Mouse (Mus musculus) forebrain, embryonic 12.5 days (tissue): ENCODE data around the gene Uhrf2. TPM values are rescaled to one million over a fixed set of nuclear protein-coding genes. Genes with fewer than 3 reads are reported as not detected.

ENCODE experiments used
- ATAC-seq: fragments of 200-750 bp; cut with Nextera tagmentation; 2 replicates; pipeline ENCODE4 v1.8.0; 2017; ENCODE audit warnings: moderate TSS enrichment; ENCODE audit not compliant: low FRiP score
- H3K27ac ChIP-seq: fragments of 300-500 bp; sonication (generic); 2 replicates; pipeline ENCODE4 v1.5.1; 2016; ENCODE audit warnings: mild to moderate bottlenecking
- H3K27me3 ChIP-seq: fragments of 300-500 bp; sonication (generic); 2 replicates; pipeline ENCODE4 v1.6.1; 2016; ENCODE audit warnings: mild to moderate bottlenecking
- H3K36me3 ChIP-seq: fragments of 300-500 bp; sonication (generic); replicated peaks from 2 replicates; pipeline ENCODE4 v1.6.1; 2016; ENCODE audit warnings: mild to moderate bottlenecking
- H3K4me1 ChIP-seq: fragments of 300-500 bp; sonication (generic); 2 replicates; pipeline ENCODE4 v1.6.1; 2016
- H3K4me2 ChIP-seq: fragments of 300-500 bp; sonication (generic); 2 replicates; pipeline ENCODE4 v1.6.1; 2016; ENCODE audit warnings: mild to moderate bottlenecking, moderate library complexity
- H3K4me3 ChIP-seq: fragments of 300-500 bp; sonication (generic); replicated peaks from 2 replicates; pipeline ENCODE4 v1.5.1; 2016; ENCODE audit warnings: mild to moderate bottlenecking
- H3K9ac ChIP-seq: fragments of 300-500 bp; sonication (generic); 2 replicates; pipeline ENCODE4 v1.6.1; 2016; ENCODE audit warnings: mild to moderate bottlenecking
- H3K9me3 ChIP-seq: fragments of 300-500 bp; sonication (generic); 2 replicates; pipeline ENCODE4 v1.6.1; 2016
- WGBS: fragments of 180-500 bp; shearing (Covaris S2); methylation state at CpG from one replicate; pipeline ENCODE4 v1.1.7; 2016; 5-methylcytosine and 5-hydroxymethylcytosine counted together
- polyA plus RNA-seq: library from polyadenylated mRNA; unstranded; fragments of >200 nt; fragmentation: Nextera tagmentation; extraction: Ambion mirVana; gene quantifications from 2 replicates; pipeline ENCODE4 v1.2.1, GENCODE M21; 2016

Uhrf2 gene
- polyA plus RNA-seq, 1 experiment from 2014 or later, result 94.6 TPM

DNA sequence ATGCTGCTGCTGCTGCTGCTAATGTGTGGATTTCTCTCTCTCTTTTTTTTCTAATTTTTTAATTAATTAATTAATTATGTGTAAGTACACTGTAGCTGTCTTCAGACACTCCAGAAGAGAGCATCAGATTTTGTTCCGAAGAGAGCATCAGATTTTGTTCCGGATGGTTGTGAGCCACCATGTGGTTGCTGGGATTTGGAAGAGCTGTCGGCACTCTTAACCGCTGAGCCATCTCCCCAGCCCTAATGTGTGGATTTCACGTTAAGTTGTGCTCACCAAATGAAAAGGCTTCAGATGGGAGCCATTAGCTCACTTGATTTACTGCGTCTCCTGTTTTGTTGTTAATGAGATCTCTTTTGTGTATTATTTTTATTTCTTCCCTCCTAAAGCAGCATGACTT lies 59.9 kb downstream of the Uhrf2 start:
- 82% methylated on average over 6 of the region's 6 CpGs for WGBS
- H3K4me2 ChIP-seq, result no peak overlapping the region
- no peaks in the 10 kb centered on the region for H3K9me3 ChIP-seq
- no peak for ATAC-seq
- H3K27me3 ChIP-seq, result no peaks in the 10 kb centered on the region
- H3K36me3 ChIP-seq, result peaks cover 88% of the 10 kb centered on the region
- no peak overlapping the region for H3K4me3 ChIP-seq
- H3K9ac ChIP-seq, result no peak overlapping the region
- H3K27ac ChIP-seq, result no peak overlapping the region
- no peaks in the 10 kb centered on the region for H3K4me1 ChIP-seq

DNA sequence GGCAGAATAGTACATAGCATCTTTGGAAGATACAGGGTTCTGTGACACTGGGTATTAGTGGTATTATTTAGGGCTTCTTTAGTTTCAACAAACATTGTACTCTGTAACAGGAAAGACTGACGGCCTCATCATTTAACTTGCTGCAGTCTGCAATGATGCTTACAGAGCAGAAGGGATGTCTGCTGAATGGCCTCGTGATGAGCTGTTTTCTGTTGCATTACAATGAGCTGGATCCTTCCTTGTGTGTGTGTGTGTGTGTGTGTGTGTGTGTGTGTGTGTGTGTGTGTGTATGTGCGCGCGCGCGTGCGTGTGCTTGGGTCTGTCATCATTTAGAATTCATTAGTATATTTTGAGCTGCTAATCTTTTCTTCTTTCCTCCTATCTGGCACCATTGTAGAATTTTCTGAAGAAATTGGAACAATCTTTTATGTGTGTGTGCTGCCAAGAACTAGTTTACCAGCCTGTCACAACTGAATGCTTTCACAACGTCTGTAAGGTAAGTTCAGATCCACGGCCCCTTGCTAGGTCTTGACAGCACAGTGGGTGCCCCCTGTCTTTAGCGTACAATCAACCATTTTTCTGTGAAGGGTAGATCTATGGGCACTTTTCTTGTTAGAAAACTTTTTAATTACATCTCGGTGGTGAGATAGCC lies 61.5 kb downstream of the Uhrf2 start:
- peaks cover 5% of the 10 kb centered on the region for H3K4me1 ChIP-seq
- no peak for ATAC-seq
- H3K9me3 ChIP-seq, result no peaks in the 10 kb centered on the region
- WGBS, result 91% methylated on average over 12 of the region's 12 CpGs
- H3K9ac ChIP-seq, result no peak overlapping the region
- no peak overlapping the region for H3K4me2 ChIP-seq
- no peaks in the 10 kb centered on the region for H3K27me3 ChIP-seq
- no peak overlapping the region for H3K27ac ChIP-seq
- peaks cover 89% of the 10 kb centered on the region for H3K36me3 ChIP-seq
- no peak overlapping the region for H3K4me3 ChIP-seq

DNA sequence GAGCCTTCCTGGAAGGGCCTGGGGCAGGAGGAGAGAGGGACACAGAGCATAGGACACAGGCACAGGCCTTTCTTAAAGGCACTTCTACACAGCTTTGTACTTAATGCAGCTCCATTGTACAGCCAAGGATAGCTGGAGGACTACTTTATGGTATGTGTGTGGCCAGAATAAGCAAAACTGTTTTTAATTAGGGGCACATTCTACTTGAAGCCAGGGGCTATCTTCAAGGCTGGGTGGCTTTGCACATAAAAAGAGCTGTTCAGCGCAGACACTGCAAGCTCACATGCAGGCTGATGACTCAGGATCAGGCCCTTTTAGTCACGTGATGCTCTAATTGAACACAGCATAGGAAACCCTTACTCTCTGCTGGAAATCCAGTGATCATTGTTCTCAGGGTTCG lies 65.9 kb downstream of the Uhrf2 start:
- Histone ChIP-seq H3K27ac (peak overlapping the region; percentile 51; the same call in 1 of the 2 replicates), H3K9me3 (peaks cover 5% of the 10 kb centered on the region; the same call in 1 of the 2 replicates), H3K4me1 (peaks cover 9% of the 10 kb centered on the region), H3K9ac (no peak overlapping the region), H3K4me2 (no peak overlapping the region), H3K27me3 (no peaks in the 10 kb centered on the region), H3K36me3 (peaks cover 95% of the 10 kb centered on the region), H3K4me3 (no peak overlapping the region)
- 24% methylated on average over 3 of the region's 3 CpGs for WGBS
- ATAC-seq, result peak; percentile 80

DNA sequence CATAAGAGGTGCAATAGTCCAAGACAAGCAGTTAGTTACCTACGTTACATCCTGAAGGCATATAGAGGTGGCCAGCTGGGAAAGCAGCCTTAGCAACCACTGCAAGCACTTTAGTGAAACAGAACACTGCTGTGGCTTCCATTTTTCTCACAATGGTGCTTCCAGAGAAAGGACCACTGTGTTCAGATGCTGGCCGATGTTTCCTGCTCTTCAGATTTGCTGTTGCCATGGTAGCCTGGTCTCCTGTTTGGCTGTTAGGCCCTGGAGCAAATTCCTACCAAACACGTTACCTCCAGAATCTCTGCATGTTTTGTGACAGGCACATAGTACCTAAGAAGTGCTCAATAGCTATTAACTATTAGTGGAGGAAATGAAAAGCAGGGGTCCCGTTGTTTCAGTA lies 66.7 kb downstream of the Uhrf2 start:
- Histone ChIP-seq H3K4me2 (no peak overlapping the region), H3K9ac (no peak overlapping the region), H3K4me3 (no peak overlapping the region), H3K27me3 (no peaks in the 10 kb centered on the region), H3K36me3 (peaks cover 87% of the 10 kb centered on the region), H3K9me3 (peaks cover 5% of the 10 kb centered on the region; the same call in 1 of the 2 replicates), H3K4me1 (peaks cover 9% of the 10 kb centered on the region), H3K27ac (peak overlapping the region; percentile 53; the same call in 1 of the 2 replicates)
- ATAC-seq, result peak; percentile 37; the same call in 1 of the 2 replicates
- WGBS, result 48% methylated on average over 4 of the region's 4 CpGs

DNA sequence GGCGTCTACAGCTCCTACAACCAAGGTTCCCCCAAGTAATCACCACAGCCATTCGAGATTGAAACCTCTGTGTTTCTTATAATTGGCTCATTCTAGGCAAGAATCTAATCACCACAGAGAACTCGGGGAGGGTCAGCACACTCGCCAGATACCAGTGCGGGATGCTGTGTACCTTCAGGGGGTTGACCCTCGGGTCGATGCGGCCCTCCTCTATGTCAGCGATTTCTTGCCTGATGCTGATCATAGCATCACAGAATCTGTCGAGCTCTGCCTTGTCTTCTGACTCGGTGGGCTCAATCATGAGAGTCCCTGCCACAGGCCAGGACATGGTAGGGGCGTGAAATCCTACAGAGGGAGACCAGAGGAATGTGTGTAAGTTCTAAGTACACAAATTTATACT lies 70.3 kb downstream of the Uhrf2 start:
- H3K9ac ChIP-seq, result no peak overlapping the region
- 96% methylated on average over 12 of the region's 12 CpGs for WGBS
- H3K4me1 ChIP-seq, result peaks cover 9% of the 10 kb centered on the region
- H3K36me3 ChIP-seq, result peaks cover 67% of the 10 kb centered on the region
- H3K9me3 ChIP-seq, result peaks cover 5% of the 10 kb centered on the region; the same call in 1 of the 2 replicates
- H3K27me3 ChIP-seq, result no peaks in the 10 kb centered on the region
- H3K4me3 ChIP-seq, result no peak overlapping the region
- H3K4me2 ChIP-seq, result no peak overlapping the region
- no peak for ATAC-seq
- H3K27ac ChIP-seq, result no peak overlapping the region

DNA sequence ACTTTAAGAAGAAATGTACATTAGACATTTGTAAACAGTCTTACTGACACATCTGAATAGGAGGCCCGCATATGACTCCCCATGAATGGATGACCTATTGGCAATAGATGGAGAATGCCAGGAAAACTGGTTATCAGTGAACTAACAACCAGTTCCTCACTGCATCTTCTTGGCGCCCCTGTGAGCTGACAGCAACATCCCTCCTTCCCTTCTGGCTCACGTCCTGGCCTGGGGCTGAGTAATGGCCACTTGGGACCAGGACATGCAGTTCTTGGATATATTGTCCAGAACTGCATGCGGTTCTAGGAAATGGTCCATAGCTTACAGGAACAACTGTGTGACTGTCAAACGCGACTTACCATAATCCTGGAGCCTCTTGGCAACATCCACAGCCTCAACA lies 72.3 kb downstream of the Uhrf2 start:
- no peak overlapping the region for H3K4me3 ChIP-seq
- no peaks in the 10 kb centered on the region for H3K27me3 ChIP-seq
- H3K4me1 ChIP-seq, result peaks cover 10% of the 10 kb centered on the region; the same call in 1 of the 2 replicates
- H3K27ac ChIP-seq, result no peak overlapping the region
- peaks cover 5% of the 10 kb centered on the region; the same call in 1 of the 2 replicates for H3K9me3 ChIP-seq
- no peak for ATAC-seq
- peaks cover 58% of the 10 kb centered on the region for H3K36me3 ChIP-seq
- 95% methylated on average over 6 of the region's 6 CpGs for WGBS
- no peak overlapping the region for H3K4me2 ChIP-seq
- no peak overlapping the region for H3K9ac ChIP-seq

DNA sequence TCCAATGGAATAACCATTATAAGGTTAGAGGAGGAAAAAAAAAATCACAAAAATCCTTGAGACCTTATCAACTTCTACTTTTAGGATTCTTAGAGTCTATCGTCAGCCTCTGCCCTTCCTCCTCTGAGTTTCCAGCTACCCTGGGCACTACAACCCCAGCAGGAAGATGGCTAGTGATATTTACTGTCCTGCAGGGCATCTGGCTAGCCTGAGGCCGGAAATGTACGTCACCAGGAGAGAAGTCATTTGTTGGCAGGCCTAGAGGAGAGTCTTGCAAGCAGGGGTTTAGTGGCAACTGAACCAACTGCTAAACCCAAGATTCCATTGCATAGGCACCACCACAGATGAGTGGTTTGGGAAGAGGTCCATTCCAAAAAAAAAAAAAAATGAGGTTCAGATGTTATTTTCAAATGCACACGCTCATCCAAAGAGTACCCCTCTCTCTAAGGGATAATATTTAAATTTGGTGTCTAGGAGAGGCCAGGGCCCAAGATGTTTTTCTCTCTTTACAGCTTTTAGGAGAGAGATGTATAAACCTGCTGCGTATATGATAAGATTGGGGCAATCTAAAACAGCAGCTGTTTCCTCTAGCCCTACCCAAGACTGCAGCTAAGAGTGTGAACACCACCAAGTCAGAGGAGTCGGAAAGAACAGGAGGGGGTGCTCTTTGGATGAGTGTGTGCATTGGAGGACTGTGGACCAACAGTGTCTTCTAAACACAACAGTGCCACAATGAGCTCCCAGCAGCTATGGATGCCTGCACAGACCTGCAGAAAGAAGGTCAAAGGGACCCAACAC lies 74.9 kb downstream of the Uhrf2 start:
- no peak overlapping the region for H3K4me2 ChIP-seq
- H3K27me3 ChIP-seq, result no peaks in the 10 kb centered on the region
- peaks cover 20% of the 10 kb centered on the region for H3K4me1 ChIP-seq
- no peak overlapping the region for H3K27ac ChIP-seq
- H3K9ac ChIP-seq, result no peak overlapping the region
- H3K9me3 ChIP-seq, result no peaks in the 10 kb centered on the region
- peaks cover 39% of the 10 kb centered on the region for H3K36me3 ChIP-seq
- H3K4me3 ChIP-seq, result no peak overlapping the region
- no peak for ATAC-seq
- 94% methylated on average over 6 of the region's 6 CpGs for WGBS

DNA sequence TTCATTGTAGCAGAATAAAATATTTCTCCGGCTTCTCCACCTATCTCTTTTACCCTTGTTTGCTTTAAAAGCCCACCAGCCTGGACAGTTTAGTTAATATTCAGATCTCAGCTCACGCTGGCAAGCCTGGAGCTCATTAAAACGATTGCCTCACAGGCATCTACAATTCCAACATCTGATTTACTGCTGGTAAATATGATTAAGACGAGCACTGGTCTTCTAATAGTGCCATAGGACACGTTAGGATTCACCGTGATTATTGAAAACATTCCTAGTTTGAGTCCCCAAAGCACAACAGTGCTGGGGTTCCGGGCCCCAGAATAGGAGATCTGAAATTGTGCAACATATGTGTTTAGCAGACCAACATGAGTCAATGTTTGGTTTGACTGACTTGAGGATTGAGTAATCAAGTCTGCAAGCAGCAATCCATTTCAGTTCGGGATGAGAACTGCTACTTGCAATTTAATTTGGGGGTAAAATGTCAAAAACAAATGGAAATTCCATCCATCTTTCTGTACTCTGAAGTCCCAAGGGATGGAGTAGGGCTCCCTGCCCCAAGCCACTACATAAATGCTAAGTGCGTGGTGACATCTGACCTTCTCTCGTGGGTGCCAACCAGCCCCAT lies 77.0 kb downstream of the Uhrf2 start:
- Histone ChIP-seq H3K4me2 (no peak overlapping the region), H3K9ac (no peak overlapping the region), H3K27ac (peak overlapping the region; percentile 36; the same call in 1 of the 2 replicates), H3K4me1 (peaks cover 20% of the 10 kb centered on the region), H3K27me3 (no peaks in the 10 kb centered on the region), H3K9me3 (no peaks in the 10 kb centered on the region), H3K4me3 (no peak overlapping the region), H3K36me3 (peaks cover 30% of the 10 kb centered on the region)
- ATAC-seq, result no peak
- 68% methylated on average over 10 of the region's 10 CpGs for WGBS

DNA sequence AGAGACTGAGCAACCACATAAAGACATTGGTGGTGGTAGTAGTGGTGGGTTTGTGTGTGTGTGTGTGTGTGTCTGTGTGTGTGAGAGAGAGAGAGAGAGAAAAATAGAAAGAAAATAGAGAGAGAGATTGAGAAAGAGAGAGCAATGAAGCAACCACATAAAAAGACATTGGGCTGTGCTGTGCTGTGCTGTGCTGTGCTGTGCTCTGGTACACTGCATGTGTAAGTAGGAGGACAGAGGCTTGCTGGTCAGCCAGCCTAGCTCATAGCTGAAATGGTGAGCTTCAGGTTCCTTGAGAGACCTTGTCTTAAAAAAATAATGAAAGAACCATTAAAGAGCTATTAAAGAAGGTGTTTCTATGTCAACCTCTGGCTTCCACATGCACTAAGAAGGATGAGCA lies 78.3 kb downstream of the Uhrf2 start:
- Histone ChIP-seq H3K27ac (peak overlapping the region; percentile 32; the same call in 1 of the 2 replicates), H3K27me3 (no peaks in the 10 kb centered on the region), H3K36me3 (peaks cover 22% of the 10 kb centered on the region; the same call in 1 of the 2 replicates), H3K4me3 (no peak overlapping the region), H3K9me3 (no peaks in the 10 kb centered on the region), H3K4me1 (peaks cover 31% of the 10 kb centered on the region), H3K4me2 (no peak overlapping the region), H3K9ac (no peak overlapping the region)
- no peak for ATAC-seq

DNA sequence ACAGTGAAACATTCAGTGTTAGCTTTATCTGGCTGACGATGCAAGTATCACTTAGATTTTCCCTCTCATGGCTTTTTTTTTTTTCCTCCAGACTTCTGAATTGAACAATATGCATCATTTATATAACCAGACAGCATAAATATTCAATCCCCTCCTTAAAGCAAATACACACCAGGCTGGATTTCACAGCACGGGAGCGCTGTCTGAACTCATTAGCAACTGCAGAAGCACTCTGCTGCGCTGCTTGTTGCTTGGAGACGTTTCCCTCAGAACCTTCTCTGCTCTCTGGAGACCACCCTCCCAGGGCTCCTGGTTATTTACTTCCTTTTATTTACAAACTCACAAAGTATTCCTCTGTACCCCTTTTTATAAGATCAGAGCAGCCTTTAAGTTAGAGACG lies 78.8 kb downstream of the Uhrf2 start:
- H3K4me2 ChIP-seq, result no peak overlapping the region
- peaks cover 18% of the 10 kb centered on the region; the same call in 1 of the 2 replicates for H3K36me3 ChIP-seq
- peak; percentile 30; the same call in 1 of the 2 replicates for ATAC-seq

DNA sequence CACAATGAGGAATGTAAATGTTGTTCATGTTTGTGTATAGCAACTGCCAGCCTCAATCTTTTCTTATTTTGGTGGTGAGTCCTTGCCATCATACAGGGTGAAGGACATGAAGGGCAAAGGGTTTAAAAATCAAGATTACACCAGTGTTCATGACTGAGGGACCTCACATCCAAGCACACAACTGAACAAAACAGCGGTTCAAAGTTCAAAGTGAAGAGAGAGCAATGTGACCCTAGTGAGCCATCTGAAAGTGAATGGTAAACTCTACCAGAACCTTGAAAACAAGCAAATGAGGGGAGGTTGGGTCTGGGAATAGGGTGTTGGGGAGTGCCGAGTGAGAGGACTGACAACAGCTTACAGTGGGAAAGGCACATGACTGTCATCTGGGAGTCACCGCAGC lies 81.1 kb downstream of the Uhrf2 start:
- Histone ChIP-seq H3K36me3 (peaks cover 17% of the 10 kb centered on the region; the same call in 1 of the 2 replicates), H3K4me2 (no peak overlapping the region), H3K4me1 (peaks cover 56% of the 10 kb centered on the region), H3K27me3 (no peaks in the 10 kb centered on the region), H3K27ac (no peak overlapping the region), H3K9me3 (no peaks in the 10 kb centered on the region), H3K9ac (no peak overlapping the region), H3K4me3 (no peak overlapping the region)
- 100% methylated on average over 3 of the region's 3 CpGs for WGBS
- ATAC-seq, result no peak

More for the DNA sequence above, 78.8 kb downstream of the Uhrf2 start:
- Histone ChIP-seq H3K9ac (no peak overlapping the region), H3K27ac (peak overlapping the region; percentile 76), H3K27me3 (no peaks in the 10 kb centered on the region), H3K4me1 (peaks cover 36% of the 10 kb centered on the region), H3K4me3 (no peak overlapping the region), H3K9me3 (no peaks in the 10 kb centered on the region)
- 61% methylated on average over 6 of the region's 6 CpGs for WGBS

DNA sequence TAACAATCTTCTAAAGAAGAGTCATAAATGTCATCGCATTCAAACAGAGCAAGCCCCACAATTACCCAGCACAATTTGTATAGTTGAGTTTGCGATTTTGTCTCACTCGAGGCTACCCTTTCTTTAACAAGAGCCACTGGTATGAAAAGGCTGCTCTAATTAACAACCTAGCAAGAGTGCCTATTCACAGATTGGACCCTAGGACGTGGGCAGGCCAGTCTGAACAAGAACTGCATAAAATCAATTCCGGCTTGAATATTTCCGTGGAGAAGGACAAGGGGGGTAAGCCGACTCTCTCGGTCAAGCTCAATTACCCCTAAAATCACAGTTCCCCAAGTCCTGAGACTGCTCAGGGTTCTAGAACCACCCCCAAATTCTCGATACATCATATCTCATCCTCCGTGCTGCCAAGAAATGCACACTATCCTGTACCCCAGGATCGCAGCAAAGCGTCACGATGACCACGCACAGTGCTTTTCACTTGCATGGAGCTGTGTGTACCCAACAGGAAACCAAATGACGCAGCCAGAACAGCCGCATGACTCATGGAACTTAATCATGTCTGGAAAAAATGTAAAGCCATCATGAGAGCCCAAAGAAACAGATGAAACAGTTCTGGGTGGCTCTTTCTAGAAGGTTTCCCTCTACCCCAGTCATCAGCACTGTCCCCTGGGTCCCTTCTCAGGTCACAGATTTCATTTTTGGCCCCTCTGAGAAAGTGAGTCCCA lies 82.8 kb downstream of the Uhrf2 start:
- no peaks in the 10 kb centered on the region for H3K9me3 ChIP-seq
- no peak; the same call in 1 of the 2 replicates for ATAC-seq
- H3K27me3 ChIP-seq, result no peaks in the 10 kb centered on the region
- H3K27ac ChIP-seq, result peak overlapping the region; percentile 10; the same call in 1 of the 2 replicates
- H3K4me2 ChIP-seq, result no peak overlapping the region
- peaks cover 60% of the 10 kb centered on the region for H3K4me1 ChIP-seq
- 51% methylated on average over 16 of the region's 16 CpGs for WGBS
- peaks cover 17% of the 10 kb centered on the region; the same call in 1 of the 2 replicates for H3K36me3 ChIP-seq
- no peak overlapping the region for H3K4me3 ChIP-seq
- H3K9ac ChIP-seq, result no peak overlapping the region
